Mouse (Mus musculus): Measurements from ENCODE around the gene Fbxo24. TPM values are rescaled to one million over a fixed set of nuclear protein-coding genes. Genes with fewer than 3 reads are reported as not detected.

The Fbxo24 gene
- total RNA-seq, 2 experiments from 2014 or later = 0.37 TPM; not detected in 1

- no peak for ATAC-seq (ENCODE audit: poor library complexity, severe bottlenecking)
Measured at GRCm38 (mm10) chr5:137568223-137568798, 60.5 kb downstream of the Fbxo24 start.

- no peak for ATAC-seq (ENCODE audit: poor library complexity, severe bottlenecking)
Measured at GRCm38 (mm10) chr5:137566416-137566815, 62.4 kb downstream of the Fbxo24 start.

DNA sequence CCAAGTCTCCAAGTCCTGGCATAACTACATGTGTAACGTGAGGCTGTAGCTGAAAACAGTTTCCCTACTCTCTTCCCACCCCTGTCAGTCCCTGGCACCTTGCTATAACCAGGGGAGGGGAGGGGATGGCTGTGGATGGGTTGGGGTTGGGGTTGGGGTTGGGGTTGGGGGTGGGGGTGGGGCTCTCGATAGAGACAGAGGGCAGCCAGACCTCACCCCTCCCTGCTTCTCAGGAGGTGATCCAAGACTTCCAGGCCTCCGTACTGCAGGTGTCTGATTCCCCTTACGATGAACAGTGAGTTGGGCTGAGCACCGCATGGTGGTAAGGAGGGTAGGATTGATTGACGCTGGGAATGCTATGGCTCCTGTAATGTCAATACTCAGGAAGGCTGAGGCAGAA, 63.1 kb downstream of the Fbxo24 start:
- no peak for ATAC-seq (ENCODE audit: poor library complexity, severe bottlenecking)

- no peak for ATAC-seq (ENCODE audit: poor library complexity, severe bottlenecking)
Measured at GRCm38 (mm10) chr5:137562965-137563364, 65.8 kb downstream of the Fbxo24 start.

Other genes with a start within 250 kb of the Fbxo24 start
- gene Zan, start 151.9 kb downstream of the Fbxo24 start, total RNA-seq (2015) = 0.04 TPM in 1 of 2 replicates, not detected in the other
- gene Zan, start 151.9 kb downstream of the Fbxo24 start, total RNA-seq (2017) = not detected in 2 replicates
- gene Pop7, start 126.5 kb downstream of the Fbxo24 start, total RNA-seq (2015) = 20.4 and 27.5 TPM in 2 replicates
- 11.9 and 14.9 TPM in 2 replicates for gene Pop7, start 126.5 kb downstream of the Fbxo24 start, total RNA-seq (2017)
- 8.3 and 8.5 TPM in 2 replicates for gene Gigyf1, start 110.5 kb downstream of the Fbxo24 start, total RNA-seq (2015)
- 5.6 and 5.9 TPM in 2 replicates for gene Gigyf1, start 110.5 kb downstream of the Fbxo24 start, total RNA-seq (2017)
- not detected in 2 replicates for gene Epo, start 95.8 kb downstream of the Fbxo24 start, total RNA-seq (2015)
- gene Epo, start 95.8 kb downstream of the Fbxo24 start, total RNA-seq (2017) = not detected in 2 replicates
- 393 and 449 TPM in 2 replicates for gene Gnb2, start 95.5 kb downstream of the Fbxo24 start, total RNA-seq (2015)
- gene Gnb2, start 95.5 kb downstream of the Fbxo24 start, total RNA-seq (2017) = 377 and 389 TPM in 2 replicates
- gene Actl6b, start 75.5 kb downstream of the Fbxo24 start, total RNA-seq (2015) = not detected in 2 replicates
- gene Actl6b, start 75.5 kb downstream of the Fbxo24 start, total RNA-seq (2017) = not detected in 2 replicates
- 0.89 and 1.0 TPM in 2 replicates for gene Tfr2, start 59.2 kb downstream of the Fbxo24 start, total RNA-seq (2015)
- 1.3 and 2.5 TPM in 2 replicates for gene Tfr2, start 59.2 kb downstream of the Fbxo24 start, total RNA-seq (2017)
- gene Mospd3, start 27.9 kb downstream of the Fbxo24 start, total RNA-seq (2015) = 60.5 and 64.2 TPM in 2 replicates
- 6.4 and 10.6 TPM in 2 replicates for gene Mospd3, start 27.9 kb downstream of the Fbxo24 start, total RNA-seq (2017)
- 0.40 and 1.0 TPM in 2 replicates for gene Pcolce, start 15.2 kb downstream of the Fbxo24 start, total RNA-seq (2015)
- 0.51 TPM in 1 of 2 replicates, not detected in the other for gene Pcolce, start 15.2 kb downstream of the Fbxo24 start, total RNA-seq (2017)
- 76.5 and 93.0 TPM in 2 replicates for gene Lrch4, start 119 bp upstream of the Fbxo24 start, total RNA-seq (2015)
- 57.1 and 66.7 TPM in 2 replicates for gene Lrch4, start 119 bp upstream of the Fbxo24 start, total RNA-seq (2017)
- 8.1 and 10.2 TPM in 2 replicates for gene Gm20605, start 173 bp upstream of the Fbxo24 start, total RNA-seq (2015)
- gene Gm20605, start 173 bp upstream of the Fbxo24 start, total RNA-seq (2017) = 5.7 and 18.8 TPM in 2 replicates
- gene Sap25, start 12.3 kb upstream of the Fbxo24 start, total RNA-seq (2015) = 59.9 and 97.5 TPM in 2 replicates
- gene Sap25, start 12.3 kb upstream of the Fbxo24 start, total RNA-seq (2017) = 27.8 and 35.6 TPM in 2 replicates
- not detected in 2 replicates for gene Irs3, start 16.7 kb upstream of the Fbxo24 start, total RNA-seq (2015)
- gene Irs3, start 16.7 kb upstream of the Fbxo24 start, total RNA-seq (2017) = not detected in 2 replicates
- gene Agfg2, start 55.7 kb upstream of the Fbxo24 start, total RNA-seq (2015) = 19.3 and 19.9 TPM in 2 replicates
- 16.6 and 18.3 TPM in 2 replicates for gene Agfg2, start 55.7 kb upstream of the Fbxo24 start, total RNA-seq (2017)
- gene Nyap1, start 112.6 kb upstream of the Fbxo24 start, total RNA-seq (2015) = 0.21 and 0.27 TPM in 2 replicates
- 0.84 and 1.1 TPM in 2 replicates for gene Nyap1, start 112.6 kb upstream of the Fbxo24 start, total RNA-seq (2017)
- 55.9 and 74.7 TPM in 2 replicates for gene Tsc22d4, start 116.7 kb upstream of the Fbxo24 start, total RNA-seq (2015)
- 112 and 113 TPM in 2 replicates for gene Tsc22d4, start 116.7 kb upstream of the Fbxo24 start, total RNA-seq (2017)
- 48.6 and 55.3 TPM in 2 replicates for gene Ppp1r35, start 149.8 kb upstream of the Fbxo24 start, total RNA-seq (2015)
- gene Ppp1r35, start 149.8 kb upstream of the Fbxo24 start, total RNA-seq (2017) = 34.1 and 40.1 TPM in 2 replicates
- 20.9 and 24.0 TPM in 2 replicates for gene Mepce, start 158.7 kb upstream of the Fbxo24 start, total RNA-seq (2015)
- 16.2 and 22.8 TPM in 2 replicates for gene Mepce, start 158.7 kb upstream of the Fbxo24 start, total RNA-seq (2017)
- gene Zcwpw1, start 158.8 kb upstream of the Fbxo24 start, total RNA-seq (2015) = 6.4 and 10.0 TPM in 2 replicates
- 16.1 and 18.1 TPM in 2 replicates for gene Zcwpw1, start 158.8 kb upstream of the Fbxo24 start, total RNA-seq (2017)
- 65.2 and 103 TPM in 2 replicates for gene Pilra, start 207.3 kb upstream of the Fbxo24 start, total RNA-seq (2015)
- gene Pilra, start 207.3 kb upstream of the Fbxo24 start, total RNA-seq (2017) = 95.8 and 100 TPM in 2 replicates
- gene Pilrb1, start 229.1 kb upstream of the Fbxo24 start, total RNA-seq (2015) = 94.9 and 109 TPM in 2 replicates
- 82.8 and 86.5 TPM in 2 replicates for gene Pilrb1, start 229.1 kb upstream of the Fbxo24 start, total RNA-seq (2017)
- 106 and 132 TPM in 2 replicates for gene Pilrb2, start 242.8 kb upstream of the Fbxo24 start, total RNA-seq (2015)
- gene Pilrb2, start 242.8 kb upstream of the Fbxo24 start, total RNA-seq (2017) = 62.6 and 73.1 TPM in 2 replicates

Data from megakaryocyte, adult 5-6 weeks (primary cell).